Mouse (Mus musculus) retina, adult 2 months (tissue): ENCODE data around the gene Dock2.

Experiments used
- DNase-seq: peaks from one replicate; pipeline ENCODE4 v3.0.0-alpha.2; 2012; ENCODE audit warnings: low read depth, low spot score

Gene Dock2

GRCm38 (mm10) chr11:34427212-34427611 is 356.5 kb downstream of the Dock2 start:
- no peak for DNase-seq

GRCm38 (mm10) chr11:34424546-34424945 is 359.1 kb downstream of the Dock2 start:
- DNase-seq, result no peak

DNA sequence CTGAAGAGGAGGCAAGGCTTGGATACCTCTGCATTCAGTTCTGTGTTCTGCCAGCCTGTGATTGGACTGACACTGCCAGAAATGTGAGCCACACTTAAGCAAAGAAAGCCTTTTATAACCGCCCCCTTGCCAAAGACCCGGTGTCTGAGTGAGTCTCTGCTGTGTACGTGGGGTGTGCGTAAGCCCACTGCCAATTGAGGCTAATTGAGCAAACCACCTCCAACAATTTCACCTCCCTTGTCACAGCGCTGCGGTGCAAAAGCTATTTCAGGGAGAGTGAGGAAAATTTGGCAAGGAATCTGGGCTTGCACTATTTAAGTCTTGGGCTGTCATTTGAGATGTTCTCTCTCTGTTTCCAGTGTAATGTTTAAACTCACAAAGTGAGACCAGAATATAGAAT is 362.6 kb downstream of the Dock2 start:
- no peak for DNase-seq

DNA sequence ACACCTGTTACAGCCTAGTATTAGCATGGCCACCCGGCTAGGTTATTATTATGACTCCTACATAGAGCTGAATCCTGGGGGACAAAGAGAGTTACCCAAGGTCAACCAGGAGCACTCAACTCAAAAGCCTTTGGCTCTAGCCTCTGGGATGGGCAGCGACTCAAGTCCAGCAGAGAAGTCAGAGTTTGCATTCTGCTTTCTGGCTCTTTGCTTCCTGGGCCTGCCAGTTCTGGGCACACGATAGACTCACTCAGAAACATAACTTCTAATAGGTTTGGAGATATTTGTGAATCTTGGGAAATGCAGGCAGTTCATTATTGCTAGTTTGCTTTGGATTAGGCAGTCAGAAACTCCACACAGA is 367.1 kb downstream of the Dock2 start:
- DNase-seq, result no peak

GRCm38 (mm10) chr11:34415884-34416618 is 367.6 kb downstream of the Dock2 start:
- no peak for DNase-seq

- DNase-seq, result no peak
Measured at GRCm38 (mm10) chr11:34406850-34407249, 376.8 kb downstream of the Dock2 start.

GRCm38 (mm10) chr11:34406309-34406708 is 377.4 kb downstream of the Dock2 start:
- no peak for DNase-seq

DNA sequence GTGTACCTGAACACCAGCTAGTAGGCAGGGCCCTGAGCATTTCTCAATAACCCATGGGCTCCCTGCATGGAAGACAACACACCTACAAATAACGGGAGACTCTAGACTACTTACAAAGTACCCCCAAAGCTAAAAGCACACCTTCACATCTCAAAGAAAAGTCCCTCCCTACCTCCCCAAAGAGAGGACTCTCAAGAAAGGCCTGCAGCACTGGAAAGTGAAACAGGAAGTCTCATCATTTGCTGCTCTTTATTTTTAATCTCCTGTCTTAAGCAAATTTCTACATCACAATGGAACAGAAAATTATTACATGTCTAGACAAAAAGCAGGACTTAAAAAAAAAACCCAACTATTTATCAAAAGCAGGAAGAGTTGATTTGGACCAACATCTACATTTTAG is 378.4 kb downstream of the Dock2 start:
- DNase-seq, result no peak

GRCm38 (mm10) chr11:34401343-34401742 is 382.3 kb downstream of the Dock2 start:
- DNase-seq, result no peak

- DNase-seq, result no peak
Measured at GRCm38 (mm10) chr11:34398555-34398954, 385.1 kb downstream of the Dock2 start.

GRCm38 (mm10) chr11:34397661-34398060 is 386.0 kb downstream of the Dock2 start:
- no peak for DNase-seq

- no peak for DNase-seq
Measured at GRCm38 (mm10) chr11:34395802-34396201, 387.9 kb downstream of the Dock2 start.

GRCm38 (mm10) chr11:34392105-34392504 is 391.6 kb downstream of the Dock2 start:
- no peak for DNase-seq

DNA sequence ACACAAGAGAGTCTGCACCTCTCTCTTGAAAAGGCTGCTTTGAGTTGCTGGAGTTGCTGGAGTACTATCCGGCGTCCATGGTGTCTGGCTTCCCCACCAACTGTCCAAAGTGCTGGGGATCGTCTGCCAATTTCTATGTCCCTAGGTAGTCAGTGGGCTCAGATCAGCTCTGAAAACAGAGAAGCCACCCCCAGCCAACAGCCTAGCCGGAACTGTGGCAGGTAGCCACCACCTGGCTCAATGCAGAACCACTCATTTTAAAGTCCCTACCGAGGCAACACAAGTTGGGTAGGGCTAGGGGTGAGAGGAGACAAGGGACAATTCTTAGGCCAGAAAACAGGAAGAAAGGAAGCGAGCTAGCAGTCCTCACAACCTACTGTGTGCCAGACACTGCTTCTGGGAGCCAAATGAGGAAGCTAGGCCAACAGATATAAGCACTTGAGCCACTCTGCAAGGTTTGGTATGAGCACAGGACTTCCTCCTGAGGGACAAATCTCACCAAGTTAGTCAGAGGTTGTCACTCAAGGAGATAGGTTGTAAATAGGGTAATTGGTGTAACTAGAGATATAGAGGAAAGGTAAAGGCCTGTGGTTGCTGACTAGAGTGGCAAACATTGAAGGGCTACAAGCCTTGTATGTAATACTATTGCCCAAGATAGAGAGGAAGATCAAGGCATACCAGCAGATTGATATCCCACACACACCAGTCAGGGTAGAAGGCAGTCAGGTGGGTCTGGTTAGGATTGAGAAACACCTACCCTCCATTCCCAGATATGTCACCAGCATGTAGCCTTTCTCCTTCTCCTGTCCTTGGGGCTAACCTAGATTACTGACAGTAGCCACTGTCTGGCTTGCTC is 394.2 kb downstream of the Dock2 start:
- no peak for DNase-seq

DNA sequence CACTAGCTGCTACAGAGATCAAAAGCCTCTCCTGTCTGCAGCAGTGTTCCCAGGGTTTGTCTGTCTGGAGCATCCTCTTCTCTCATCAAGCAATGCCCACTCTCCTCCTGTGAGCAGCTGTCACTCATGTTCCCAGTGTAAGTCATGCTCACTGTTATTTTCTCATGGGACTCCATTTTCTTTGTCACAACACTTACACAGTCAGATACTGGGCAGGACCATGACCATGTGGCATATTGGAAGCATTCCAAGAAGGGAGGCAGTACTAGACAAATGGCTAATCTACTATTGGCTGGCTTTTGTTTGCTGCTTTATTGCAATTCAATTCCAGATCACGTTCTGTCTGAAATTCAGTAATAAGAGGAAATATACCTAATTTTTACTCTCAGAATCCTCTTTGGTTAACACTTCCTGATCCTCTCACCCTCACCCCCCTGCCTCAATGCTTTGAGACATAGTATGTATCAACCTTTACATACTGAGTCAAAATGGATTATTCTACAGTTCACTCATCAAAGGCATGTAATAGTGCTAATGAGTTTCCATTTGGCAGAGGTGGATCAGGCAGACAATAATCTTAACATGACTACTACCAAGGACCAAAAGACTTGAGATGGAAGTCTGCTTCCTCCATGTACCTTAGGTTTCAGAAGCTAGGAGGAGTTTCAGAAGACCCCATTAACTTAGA is 398.5 kb downstream of the Dock2 start:
- no peak for DNase-seq

- no peak for DNase-seq
Measured at GRCm38 (mm10) chr11:34384178-34384577, 399.5 kb downstream of the Dock2 start.

DNA sequence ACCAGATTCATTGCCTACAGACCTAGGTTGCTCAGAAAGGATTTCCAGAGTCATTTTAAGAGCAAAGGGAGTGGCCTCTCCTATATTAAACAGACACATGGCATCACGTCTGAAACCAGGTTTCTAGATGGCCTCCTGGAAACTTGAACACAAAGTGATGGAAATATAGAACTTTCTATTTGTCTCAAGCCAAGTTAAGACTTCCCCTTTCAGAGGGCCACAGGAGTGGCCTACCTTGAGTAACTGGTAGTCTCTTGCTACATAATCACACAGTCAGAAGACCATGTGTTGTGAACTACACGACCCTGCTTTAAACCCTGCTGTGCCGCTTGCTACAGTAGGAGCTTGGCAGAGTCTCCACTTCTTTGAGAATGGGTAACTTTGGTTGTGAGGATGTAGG is 400.2 kb downstream of the Dock2 start:
- DNase-seq, result no peak

DNA sequence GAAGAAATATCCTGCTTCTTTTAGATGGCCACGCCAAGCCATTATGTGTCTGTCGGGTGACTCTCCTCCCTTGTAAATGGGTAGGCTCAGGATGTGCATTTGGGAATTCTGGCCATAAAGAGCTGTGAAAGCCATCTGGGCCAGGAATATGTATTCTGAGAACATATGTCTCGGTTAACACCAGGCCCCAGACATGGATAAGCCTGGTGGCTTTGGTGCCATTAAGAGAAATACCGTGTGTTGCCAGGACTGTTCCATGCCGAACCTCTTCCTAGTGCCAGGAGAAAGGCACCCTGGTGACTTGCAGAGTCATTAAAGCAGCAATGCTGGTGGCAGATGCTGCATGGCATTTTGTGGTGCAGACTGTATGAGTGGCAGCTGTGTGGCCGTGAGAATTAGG is 406.0 kb downstream of the Dock2 start:
- DNase-seq, result no peak

DNA sequence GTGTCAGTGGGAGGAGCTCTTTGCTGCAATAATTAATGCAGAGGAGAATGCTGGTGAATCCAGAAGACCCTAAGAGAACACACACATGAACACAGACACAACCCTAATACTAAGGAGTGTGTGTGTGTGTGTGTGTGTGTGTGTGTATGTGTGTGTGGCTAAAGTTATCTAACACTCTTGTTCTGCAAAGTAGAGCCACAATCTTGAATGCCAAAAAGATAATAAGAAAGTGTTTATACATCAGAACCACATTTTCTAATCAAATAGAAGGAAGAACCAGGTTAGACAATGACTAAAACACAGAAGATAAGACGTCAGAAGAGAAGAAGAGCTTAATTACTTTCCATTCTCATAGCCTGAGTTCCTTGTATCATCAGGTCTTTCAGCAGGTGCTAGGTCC is 408.1 kb downstream of the Dock2 start:
- no peak for DNase-seq

DNA sequence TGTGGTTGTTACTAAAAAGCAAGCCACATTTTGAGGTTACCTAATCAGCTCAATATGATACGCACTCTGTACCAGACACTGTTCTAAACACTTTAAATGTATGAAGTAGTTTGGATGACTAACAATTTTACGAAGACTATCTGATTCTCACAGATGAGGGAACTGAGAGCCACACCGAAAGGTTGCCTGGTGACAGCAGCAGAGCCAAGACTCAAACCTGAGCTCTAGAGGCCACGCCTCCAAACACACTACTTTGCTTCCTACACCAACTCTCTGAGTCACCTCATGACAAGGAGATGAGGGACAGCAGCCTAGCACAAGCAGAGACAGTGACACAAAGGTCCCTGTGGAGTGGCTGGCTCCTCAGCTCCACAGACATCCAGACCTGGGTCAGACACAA is 411.5 kb downstream of the Dock2 start:
- no peak for DNase-seq

DNA sequence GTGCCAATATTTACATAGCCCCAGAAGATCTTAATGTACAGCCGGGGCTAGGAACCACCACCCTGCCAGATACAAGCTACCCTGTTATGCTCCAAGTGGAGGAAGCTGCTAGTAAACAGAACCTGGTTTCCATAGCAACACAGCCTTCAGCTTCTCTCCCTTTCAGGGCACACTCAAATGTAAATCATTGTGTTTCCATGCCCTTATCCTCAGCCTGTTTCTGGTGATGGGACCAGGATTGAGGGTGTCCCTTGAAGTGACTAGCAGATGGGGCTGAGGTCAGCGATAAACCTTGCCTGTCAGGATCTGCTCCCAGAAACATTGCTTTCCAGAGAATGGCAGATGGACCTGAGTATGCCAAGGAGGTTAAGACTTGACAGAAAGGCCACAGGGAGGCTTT is 427.6 kb downstream of the Dock2 start:
- DNase-seq, result no peak

GRCm38 (mm10) chr11:34355406-34355805 is 428.3 kb downstream of the Dock2 start:
- DNase-seq, result no peak
